Mouse (Mus musculus) urinary bladder, postnatal 36 days (tissue): ENCODE data around the gene Sec23b.
"Not testable (repeated sequence)": the region's sequence is repeated elsewhere in the genome, so short reads cannot be mapped to it uniquely, and the experiment has no call there.

ENCODE experiments used
- DNase-seq, 2 experiments: peaks; one replicate each; pipeline ENCODE4 v3.0.0; 2022; ENCODE audit warnings: low spot score in 2 of 2, mixed read lengths in 1 of 2

Sec23b gene

GRCm38 (mm10) chr2:144555820-144556552 is at the start of gene Sec23b:
Gene Sec23b, plus strand, starts transcription at chr2:144556229.
- peak; percentile 97 to 98 for DNase-seq

- DNase-seq = no peak
These were observed 41.4 kb upstream of the Sec23b start for GRCm38 (mm10) chr2:144514619-144515018.

GRCm38 (mm10) chr2:144519772-144520171 is 36.3 kb upstream of the Sec23b start:
- no peak for DNase-seq

- no peak for DNase-seq
These were observed 30.2 kb upstream of the Sec23b start for GRCm38 (mm10) chr2:144525856-144526255.

GRCm38 (mm10) chr2:144526981-144527820 is 28.8 kb upstream of the Sec23b start, which contains the start of the genes Dzank1 and Polr3f:
Gene Dzank1, minus strand, starts transcription at chr2:144527414.
Gene Polr3f, plus strand, starts transcription at chr2:144527718.
- peak; percentile 96 to 97 for DNase-seq

- no peak for DNase-seq
These were observed 28.2 kb upstream of the Sec23b start for GRCm38 (mm10) chr2:144527821-144528174.

- DNase-seq = no peak
These were observed 18.9 kb upstream of the Sec23b start for GRCm38 (mm10) chr2:144537123-144537522.

GRCm38 (mm10) chr2:144541246-144541645 is 14.8 kb upstream of the Sec23b start:
- DNase-seq = no peak

- DNase-seq = no peak
These were observed 12.4 kb upstream of the Sec23b start for GRCm38 (mm10) chr2:144543670-144544069.

GRCm38 (mm10) chr2:144544630-144545029 is 11.4 kb upstream of the Sec23b start:
- no peak for DNase-seq

- DNase-seq = no peak
These were observed 11.0 kb upstream of the Sec23b start for GRCm38 (mm10) chr2:144545061-144545460.

- no peak for DNase-seq
These were observed 10.5 kb upstream of the Sec23b start for GRCm38 (mm10) chr2:144545481-144545880.

GRCm38 (mm10) chr2:144547559-144547958 is 8.5 kb upstream of the Sec23b start:
- DNase-seq = no peak

GRCm38 (mm10) chr2:144550529-144550928 is 5.5 kb upstream of the Sec23b start, which contains the start of gene Rbbp9:
Gene Rbbp9, minus strand, starts transcription at chr2:144550869.
- peak; percentile 46 to 59 for DNase-seq

GRCm38 (mm10) chr2:144553905-144554304 is 2.1 kb upstream of the Sec23b start:
- no peak for DNase-seq

- no peak for DNase-seq
These were observed 676 bp upstream of the Sec23b start for GRCm38 (mm10) chr2:144555286-144555819.

- no peak for DNase-seq
These were observed 32.7 kb downstream of the Sec23b start for GRCm38 (mm10) chr2:144588723-144589122.

- DNase-seq = not testable (repeated sequence)
These were observed 37.0 kb downstream of the Sec23b start for GRCm38 (mm10) chr2:144593036-144593435.

GRCm38 (mm10) chr2:144593951-144594651 is 38.1 kb downstream of the Sec23b start, which contains the start of gene Smim26:
Gene Smim26, plus strand, starts transcription at chr2:144594054.
- peak; percentile 65 to 79 for DNase-seq

- DNase-seq = no peak
These were observed 42.0 kb downstream of the Sec23b start for GRCm38 (mm10) chr2:144598006-144598405.

GRCm38 (mm10) chr2:144599831-144600687 is 44.0 kb downstream of the Sec23b start, which contains the start of gene Dtd1:
Gene Dtd1, plus strand, starts transcription at chr2:144599897.
- peak; percentile 86 to 88 for DNase-seq
